Mouse (Mus musculus) limb, embryonic 11.5 days (tissue): ENCODE results near the gene Rnf181. TPM values are rescaled to one million over a fixed set of nuclear protein-coding genes. Genes with fewer than 3 reads are reported as not detected.

ENCODE experiments used
- ATAC-seq: fragments of 200-750 bp; cut with Nextera tagmentation; 2 replicates; pipeline ENCODE4 v1.8.0; 2017; ENCODE audit warnings: low read depth; ENCODE audit not compliant: insufficient number of reproducible peaks, low FRiP score, low TSS enrichment
- DNase-seq: peaks from one replicate; pipeline ENCODE4 v3.0.0-alpha.2; 2015; ENCODE audit warnings: low spot score
- H3K27ac ChIP-seq: fragments of 300-500 bp; sonication (generic); replicated peaks from 2 replicates; pipeline ENCODE4 v1.5.1; 2014; ENCODE audit warnings: low read depth, mild to moderate bottlenecking, low read length
- H3K27me3 ChIP-seq: fragments of 300-500 bp; sonication (generic); 2 replicates; pipeline ENCODE4 v1.6.1; 2014; ENCODE audit warnings: mild to moderate bottlenecking, low read length, mixed read lengths; ENCODE audit not compliant: control insufficient read depth, insufficient read depth
- H3K36me3 ChIP-seq: fragments of 300-500 bp; sonication (generic); 2 replicates; pipeline ENCODE4 v1.6.1; 2014; ENCODE audit warnings: mild to moderate bottlenecking, low read length, moderate library complexity, mixed read lengths; ENCODE audit not compliant: control insufficient read depth, insufficient read depth
- H3K4me1 ChIP-seq: fragments of 300-500 bp; sonication (generic); 2 replicates; pipeline ENCODE4 v1.6.1; 2014; ENCODE audit warnings: low read length, mixed read lengths; ENCODE audit not compliant: control insufficient read depth, insufficient read depth
- H3K4me2 ChIP-seq: fragments of 300-500 bp; sonication (generic); 2 replicates; pipeline ENCODE4 v1.6.1; 2014; ENCODE audit warnings: low read depth, mild to moderate bottlenecking, moderate library complexity; ENCODE audit not compliant: severe bottlenecking
- H3K4me3 ChIP-seq: fragments of 300-500 bp; sonication (generic); 2 replicates; pipeline ENCODE4 v1.5.1; 2014; ENCODE audit warnings: low read depth, low read length
- H3K9ac ChIP-seq: fragments of 300-500 bp; sonication (generic); 2 replicates; pipeline ENCODE4 v1.6.1; 2014; ENCODE audit warnings: mild to moderate bottlenecking, low read length
- H3K9me3 ChIP-seq: fragments of 300-500 bp; sonication (generic); 2 replicates; pipeline ENCODE4 v1.6.1; 2016; ENCODE audit warnings: low read length; ENCODE audit not compliant: control insufficient read depth
- WGBS: fragments of 180-500 bp; shearing (Covaris S2); extraction: QIAGEN DNeasy Blood & Tissue Kit; methylation state at CpG from one replicate; pipeline ENCODE4 v1.1.7; 2014; 5-methylcytosine and 5-hydroxymethylcytosine counted together
- polyA plus RNA-seq: library from polyadenylated mRNA; unstranded; fragments of >200 nt; fragmentation: Nextera tagmentation; extraction: Ambion mirVana; gene quantifications from 2 replicates; pipeline ENCODE4 v1.2.1, GENCODE M21; 2014

The Rnf181 gene
- polyA plus RNA-seq, 1 experiment from 2014 or later: 96.0 TPM

GRCm38 (mm10) chr6:72388791-72389329 is 22.1 kb upstream of the Rnf181 start:
- Histone ChIP-seq H3K4me3 (no peak overlapping the region), H3K9ac (no peak overlapping the region)

GRCm38 (mm10) chr6:72388266-72388665 is 21.5 kb upstream of the Rnf181 start:
- 43% methylated on average over 10 of the region's 10 CpGs for WGBS
- Histone ChIP-seq H3K9ac (no peak overlapping the region), H3K4me2 (peak overlapping the region; percentile 3; the same call in 1 of the 2 replicates)

More at GRCm38 (mm10) chr6:72388791-72389329, 22.1 kb upstream of the Rnf181 start:
- 39% methylated on average over 6 of the region's 6 CpGs for WGBS
- ATAC-seq: 0 out of 2 replicates have a peak, but pooled peaks have one; percentile 33
- Histone ChIP-seq H3K27me3 (no peaks in the 10 kb centered on the region), H3K36me3 (no peaks in the 10 kb centered on the region; the same call in 1 of the 2 replicates), H3K4me1 (peaks cover 17% of the 10 kb centered on the region), H3K4me2 (peak overlapping the region; percentile 31), H3K9me3 (no peaks in the 10 kb centered on the region), H3K27ac (no peak overlapping the region)
- DNase-seq: peak; percentile 62

GRCm38 (mm10) chr6:72387816-72388215 is 21.1 kb upstream of the Rnf181 start:
- WGBS: 47% methylated on average over 3 of the region's 3 CpGs
- DNase-seq: no peak
- Histone ChIP-seq H3K27ac (no peak overlapping the region), H3K36me3 (no peaks in the 10 kb centered on the region; the same call in 1 of the 2 replicates), H3K9ac (no peak overlapping the region), H3K27me3 (no peaks in the 10 kb centered on the region), H3K4me1 (peaks cover 17% of the 10 kb centered on the region), H3K4me3 (no peak overlapping the region), H3K4me2 (peak overlapping the region; percentile 3; the same call in 1 of the 2 replicates), H3K9me3 (no peaks in the 10 kb centered on the region)
- ATAC-seq: no peak

More at GRCm38 (mm10) chr6:72388266-72388665, 21.5 kb upstream of the Rnf181 start:
- no peak for ATAC-seq
- DNase-seq: no peak
- Histone ChIP-seq H3K9me3 (no peaks in the 10 kb centered on the region), H3K4me1 (peaks cover 17% of the 10 kb centered on the region), H3K27ac (no peak overlapping the region), H3K36me3 (no peaks in the 10 kb centered on the region; the same call in 1 of the 2 replicates), H3K4me3 (no peak overlapping the region), H3K27me3 (no peaks in the 10 kb centered on the region)

GRCm38 (mm10) chr6:72386561-72386960 is 19.8 kb upstream of the Rnf181 start:
- no peak for DNase-seq
- Histone ChIP-seq H3K4me2 (no peak overlapping the region), H3K4me1 (peaks cover 17% of the 10 kb centered on the region), H3K9ac (no peak overlapping the region), H3K9me3 (no peaks in the 10 kb centered on the region), H3K36me3 (no peaks in the 10 kb centered on the region; the same call in 1 of the 2 replicates), H3K4me3 (no peak overlapping the region), H3K27me3 (no peaks in the 10 kb centered on the region), H3K27ac (no peak overlapping the region)
- 90% methylated on average over 2 of the region's 2 CpGs for WGBS
- ATAC-seq: no peak

- H3K4me2 ChIP-seq: no peak overlapping the region
- no peaks in the 10 kb centered on the region; the same call in 1 of the 2 replicates for H3K27me3 ChIP-seq
- peaks cover 19% of the 10 kb centered on the region for H3K4me1 ChIP-seq
- no peak overlapping the region for H3K27ac ChIP-seq
- H3K4me3 ChIP-seq: no peak overlapping the region
- H3K36me3 ChIP-seq: no peaks in the 10 kb centered on the region; the same call in 1 of the 2 replicates
- H3K9ac ChIP-seq: no peak overlapping the region
- no peak for DNase-seq
- ATAC-seq: no peak
- 84% methylated on average over 4 of the region's 4 CpGs for WGBS
- H3K9me3 ChIP-seq: no peaks in the 10 kb centered on the region
Measured at GRCm38 (mm10) chr6:72385258-72385657, 18.5 kb upstream of the Rnf181 start.

GRCm38 (mm10) chr6:72383952-72384351 is 17.2 kb upstream of the Rnf181 start:
- DNase-seq (no peak), ATAC-seq (no peak)
- Histone ChIP-seq H3K9me3 (no peaks in the 10 kb centered on the region), H3K4me1 (peaks cover 16% of the 10 kb centered on the region), H3K4me3 (no peak overlapping the region), H3K27me3 (peaks cover 3% of the 10 kb centered on the region; the same call in 1 of the 2 replicates), H3K27ac (no peak overlapping the region), H3K36me3 (no peaks in the 10 kb centered on the region; the same call in 1 of the 2 replicates), H3K9ac (no peak overlapping the region), H3K4me2 (no peak overlapping the region)
- WGBS: 93% methylated on average over 7 of the region's 7 CpGs

GRCm38 (mm10) chr6:72383142-72383820 is 16.5 kb upstream of the Rnf181 start:
- 87% methylated on average over 6 of the region's 6 CpGs for WGBS
- Histone ChIP-seq H3K9ac (no peak overlapping the region), H3K36me3 (no peaks in the 10 kb centered on the region; the same call in 1 of the 2 replicates), H3K4me1 (peaks cover 10% of the 10 kb centered on the region), H3K27ac (no peak overlapping the region), H3K4me3 (no peak overlapping the region), H3K9me3 (no peaks in the 10 kb centered on the region), H3K4me2 (no peak overlapping the region), H3K27me3 (peaks cover 3% of the 10 kb centered on the region; the same call in 1 of the 2 replicates)
- ATAC-seq: no peak
- no peak for DNase-seq

GRCm38 (mm10) chr6:72382494-72382893 is 15.7 kb upstream of the Rnf181 start:
- Histone ChIP-seq H3K9me3 (no peaks in the 10 kb centered on the region), H3K36me3 (no peaks in the 10 kb centered on the region; the same call in 1 of the 2 replicates), H3K4me2 (no peak overlapping the region), H3K9ac (no peak overlapping the region), H3K4me1 (peaks cover 8% of the 10 kb centered on the region), H3K27ac (no peak overlapping the region), H3K4me3 (no peak overlapping the region), H3K27me3 (peaks cover 3% of the 10 kb centered on the region; the same call in 1 of the 2 replicates)
- ATAC-seq: no peak
- no peak for DNase-seq
- WGBS: 85% methylated on average over 6 of the region's 6 CpGs
